In genomic region chr3:51484370-51484769, GRCm38 (mm10) we compare ENCODE assay signal across 8 mouse cellular contexts. TPM values are rescaled to one million over a fixed set of nuclear protein-coding genes. Genes with fewer than 3 reads are reported as not detected.
DNase-seq lines count a peak whose midpoint lies in the region; ATAC-seq and TF ChIP-seq lines count a peak whose summit lies in the region.

No protein-coding gene starts in this region.

- no peak for TF ChIP-seq CTCF in lung, adult 2 months (IDR thresholded peaks at IDR 0.05; ENCODE audit: insufficient read depth, low read length)
- no peak for TF ChIP-seq CTCF in embryonic fibroblast, embryonic 13.5 days (IDR thresholded peaks at IDR 0.05; ENCODE audit: borderline replicate concordance, insufficient read depth, low read length)
- TF ChIP-seq CTCF in olfactory bulb, adult 2 months (IDR thresholded peaks at IDR 0.05; ENCODE audit: insufficient read depth, low read depth, low read length), result no peak

- H3K9me3 ChIP-seq in limb, embryonic 12.5 days, result no peaks in the 10 kb centered on the region

- intact Hi-C loops in left cerebral cortex, postnatal 4 days (cut with DNase I), result loop anchor here (10.0 kb wide), 1 partner anchor 160 kb away; no protein-coding TSS in a partner anchor

- DNase-seq in lung, adult 2 months, result no peak
- no peak for DNase-seq in lung, postnatal 25 days (ENCODE audit: low spot score)
- DNase-seq in left cerebral cortex, postnatal 4 days, result no peak
- no peak for DNase-seq in adrenal gland, postnatal 4 days (ENCODE audit: low spot score in 2 of 2)
- DNase-seq in c-Kit-positive CD71-positive TER-119-positive erythroid progenitor cells, embryonic 14.5 days (ENCODE audit: low spot score), result no peak

- H3K9ac ChIP-seq in limb, embryonic 12.5 days (replicated peaks), result peak overlapping the region; percentile 89

- no peak overlapping the region; the same call in 1 of the 2 replicates for H3K27ac ChIP-seq in embryonic fibroblast, embryonic 13.5 days (ENCODE audit: insufficient read depth, low read length)
- H3K27ac ChIP-seq in limb, embryonic 12.5 days, result peak overlapping the region; percentile 92
- H3K27ac ChIP-seq in olfactory bulb, adult 2 months (ENCODE audit: insufficient read depth, low read depth, low read length), result peak overlapping the region; percentile 63

- WGBS in lung, adult 2 months, result under 1% methylated on average over 33 of the region's 33 CpGs
- WGBS in limb, embryonic 12.5 days, result 0% methylated on average over 33 of the region's 33 CpGs
- 0% methylated on average over 33 of the region's 33 CpGs for WGBS in olfactory bulb, adult 2 months

- peak overlapping the region; percentile 96 for H3K4me3 ChIP-seq in lung, adult 2 months (replicated peaks; ENCODE audit: extremely low read depth, low read depth, low read length)
- peak overlapping the region; percentile 75 for H3K4me3 ChIP-seq in embryonic fibroblast, embryonic 13.5 days (ENCODE audit: insufficient read depth, low read length)
- H3K4me3 ChIP-seq in limb, embryonic 12.5 days (replicated peaks), result peak overlapping the region; percentile 80
- H3K4me3 ChIP-seq in olfactory bulb, adult 2 months (ENCODE audit: insufficient read depth, low read depth, low read length), result peak overlapping the region; percentile 83

- peak overlapping the region; percentile 78 for H3K4me2 ChIP-seq in limb, embryonic 12.5 days

- no peaks in the 10 kb centered on the region for H3K27me3 ChIP-seq in limb, embryonic 12.5 days

- H3K4me1 ChIP-seq in lung, adult 2 months (ENCODE audit: control insufficient read depth, insufficient read depth, low read length), result no peaks in the 10 kb centered on the region; the same call in 1 of the 2 replicates
- H3K4me1 ChIP-seq in embryonic fibroblast, embryonic 13.5 days (ENCODE audit: control insufficient read depth, insufficient read depth, low read length), result peaks cover 5% of the 10 kb centered on the region; the same call in 1 of the 2 replicates
- peaks cover 21% of the 10 kb centered on the region for H3K4me1 ChIP-seq in limb, embryonic 12.5 days (replicated peaks)
- H3K4me1 ChIP-seq in olfactory bulb, adult 2 months (ENCODE audit: control insufficient read depth, insufficient read depth, low read length), result peaks cover 5% of the 10 kb centered on the region; the same call in 1 of the 2 replicates

- 0 out of 2 replicates have a peak, but pooled peaks have one; percentile 24 for ATAC-seq in limb, embryonic 12.5 days (ENCODE audit: insufficient number of reproducible peaks, insufficient read depth, low FRiP score, low TSS enrichment, low read depth)

- H3K36me3 ChIP-seq in limb, embryonic 12.5 days, result peaks cover 5% of the 10 kb centered on the region; the same call in 1 of the 2 replicates

- no peak for TF ChIP-seq POLR2A in lung, adult 2 months (IDR thresholded peaks at IDR 0.05; ENCODE audit: borderline replicate concordance, extremely low read depth, low read depth, low read length)
- no peak for TF ChIP-seq POLR2A in embryonic fibroblast, embryonic 13.5 days (IDR thresholded peaks at IDR 0.05; ENCODE audit: low read depth, low read length)
- TF ChIP-seq POLR2A in olfactory bulb, adult 2 months (IDR thresholded peaks at IDR 0.05; ENCODE audit: insufficient read depth, low read depth, low read length), result no peak

RNA-seq across cellular contexts. Expression of gene Rab33b, which starts 0.7 kb away (rescaled TPM):
- polyA plus RNA-seq in lung, adult 2 months (2012; rRNA removed), result 12.9 and 16.6 TPM in 2 replicates
- polyA plus RNA-seq in embryonic fibroblast, embryonic 13.5 days (2011; ENCODE audit: insufficient read length, low read depth, missing spikeins), result 23.2 and 24.5 TPM in 2 replicates
- polyA plus RNA-seq in limb, embryonic 12.5 days (2016; fragmentation: Nextera tagmentation; extraction: Ambion mirVana), result 23.9 and 24.2 TPM in 2 replicates
- not detected in 2 replicates for polyA plus RNA-seq in olfactory bulb, adult 2 months (2012; ENCODE audit: insufficient read depth, insufficient read length, low replicate concordance, missing spikeins)
- total RNA-seq in left cerebral cortex, postnatal 4 days (2021), result 10 to 100 TPM; 33.3 to 34.3 TPM
- total RNA-seq in adrenal gland, postnatal 4 days (2021), result 10 to 100 TPM; 18.3 to 19.9 TPM
